Mouse (Mus musculus) midbrain, embryonic 15.5 days (tissue): ENCODE data around the gene Ankib1. TPM values are rescaled to one million over a fixed set of nuclear protein-coding genes. Genes with fewer than 3 reads are reported as not detected.
A peak's percentile ranks its signal among the peaks of the same experiment; 100 is the strongest.
"Not testable (repeated sequence)": the region's sequence is repeated elsewhere in the genome, so short reads cannot be mapped to it uniquely, and the experiment has no call there.

ENCODE experiments used
- ATAC-seq: fragments of 200-750 bp; cut with Nextera tagmentation; replicated peaks from 2 replicates; pipeline ENCODE4 v1.8.0; 2017; ENCODE audit warnings: moderate TSS enrichment
- H3K27ac ChIP-seq: fragments of 300-500 bp; sonication (generic); 2 replicates; pipeline ENCODE4 v1.5.1; 2015; ENCODE audit warnings: mild to moderate bottlenecking, inconsistent platforms
- H3K27me3 ChIP-seq: fragments of 300-500 bp; sonication (generic); replicated peaks from 2 replicates; pipeline ENCODE4 v1.6.1; 2015; ENCODE audit warnings: inconsistent platforms
- H3K36me3 ChIP-seq: fragments of 300-500 bp; sonication (generic); replicated peaks from 2 replicates; pipeline ENCODE4 v1.6.1; 2015; ENCODE audit warnings: inconsistent platforms
- H3K4me1 ChIP-seq: fragments of 300-500 bp; sonication (generic); 2 replicates; pipeline ENCODE4 v1.6.1; 2015; ENCODE audit warnings: inconsistent platforms
- H3K4me2 ChIP-seq: fragments of 300-500 bp; sonication (generic); 2 replicates; pipeline ENCODE4 v1.6.1; 2015; ENCODE audit warnings: inconsistent platforms, mild to moderate bottlenecking, moderate library complexity
- H3K4me3 ChIP-seq: fragments of 300-500 bp; sonication (generic); 2 replicates; pipeline ENCODE4 v1.5.1; 2015; ENCODE audit warnings: mild to moderate bottlenecking, inconsistent platforms
- H3K9ac ChIP-seq: fragments of 300-500 bp; sonication (generic); 2 replicates; pipeline ENCODE4 v1.6.1; 2015; ENCODE audit warnings: mild to moderate bottlenecking, inconsistent platforms
- H3K9me3 ChIP-seq: fragments of 300-500 bp; sonication (generic); 2 replicates; pipeline ENCODE4 v1.6.1; 2016; ENCODE audit warnings: inconsistent platforms
- WGBS: fragments of 180-500 bp; shearing (Covaris S2); methylation state at CpG from one replicate; pipeline ENCODE4 v1.1.7; 2015; ENCODE audit warnings: mixed read lengths; 5-methylcytosine and 5-hydroxymethylcytosine counted together
- polyA plus RNA-seq: library from polyadenylated mRNA; unstranded; fragments of >200 nt; fragmentation: Nextera tagmentation; extraction: Ambion mirVana; gene quantifications from 2 replicates; pipeline ENCODE4 v1.2.1, GENCODE M21; 2015

Ankib1 gene
- polyA plus RNA-seq, 1 experiment from 2014 or later = 19.7 TPM

- H3K9me3 ChIP-seq = no peaks in the 10 kb centered on the region
- no peak overlapping the region for H3K27ac ChIP-seq
- no peaks in the 10 kb centered on the region for H3K27me3 ChIP-seq
- H3K36me3 ChIP-seq = no peaks in the 10 kb centered on the region
- no peak overlapping the region for H3K4me3 ChIP-seq
- H3K4me1 ChIP-seq = no peaks in the 10 kb centered on the region
- H3K9ac ChIP-seq = no peak overlapping the region
- H3K4me2 ChIP-seq = no peak overlapping the region
- WGBS = 84% methylated on average over 4 of the region's 4 CpGs
- ATAC-seq = no peak
These were observed 15.2 kb downstream of the Ankib1 start for GRCm38 (mm10) chr5:3787548-3787947.

DNA sequence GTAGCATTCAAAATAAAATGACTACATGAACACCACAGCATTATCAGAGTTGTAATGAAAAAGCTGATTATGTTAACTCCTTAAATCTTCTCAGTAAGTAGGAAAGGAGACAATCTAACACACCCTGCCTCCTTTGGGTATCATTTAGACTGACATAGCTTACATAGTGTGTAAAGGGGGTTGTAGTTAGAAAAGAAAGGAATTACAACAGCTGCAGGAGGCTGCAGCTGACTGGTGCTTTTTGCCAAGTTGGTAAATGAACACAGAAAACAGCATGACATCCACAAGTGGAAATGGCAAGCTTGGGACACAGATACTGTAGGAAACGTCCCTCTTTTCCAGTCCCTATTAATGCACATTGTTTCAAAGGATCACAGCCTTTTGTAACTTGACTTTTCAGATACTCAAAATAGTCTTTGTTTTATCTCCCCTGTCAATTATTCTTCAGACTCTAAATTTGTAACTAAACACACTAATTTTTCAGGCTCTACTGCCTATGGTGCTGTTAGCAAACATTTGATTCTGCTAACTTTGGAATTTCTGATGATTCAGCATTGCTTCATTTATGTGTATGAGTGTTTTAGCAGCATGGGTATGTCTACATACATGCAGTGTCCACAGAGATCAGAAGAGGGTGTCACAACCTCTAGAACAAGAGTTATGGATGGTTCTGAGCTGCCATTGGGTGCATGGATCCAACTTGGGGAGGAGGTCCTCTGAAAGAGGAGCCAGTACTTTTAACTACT is 17.8 kb downstream of the Ankib1 start:
- Histone ChIP-seq H3K36me3 (no peaks in the 10 kb centered on the region), H3K4me1 (no peaks in the 10 kb centered on the region), H3K27me3 (no peaks in the 10 kb centered on the region), H3K4me2 (no peak overlapping the region), H3K9ac (no peak overlapping the region), H3K9me3 (no peaks in the 10 kb centered on the region), H3K27ac (no peak overlapping the region), H3K4me3 (no peak overlapping the region)
- ATAC-seq = no peak
- WGBS = 69% methylated on average over 1 of the region's 1 CpGs

DNA sequence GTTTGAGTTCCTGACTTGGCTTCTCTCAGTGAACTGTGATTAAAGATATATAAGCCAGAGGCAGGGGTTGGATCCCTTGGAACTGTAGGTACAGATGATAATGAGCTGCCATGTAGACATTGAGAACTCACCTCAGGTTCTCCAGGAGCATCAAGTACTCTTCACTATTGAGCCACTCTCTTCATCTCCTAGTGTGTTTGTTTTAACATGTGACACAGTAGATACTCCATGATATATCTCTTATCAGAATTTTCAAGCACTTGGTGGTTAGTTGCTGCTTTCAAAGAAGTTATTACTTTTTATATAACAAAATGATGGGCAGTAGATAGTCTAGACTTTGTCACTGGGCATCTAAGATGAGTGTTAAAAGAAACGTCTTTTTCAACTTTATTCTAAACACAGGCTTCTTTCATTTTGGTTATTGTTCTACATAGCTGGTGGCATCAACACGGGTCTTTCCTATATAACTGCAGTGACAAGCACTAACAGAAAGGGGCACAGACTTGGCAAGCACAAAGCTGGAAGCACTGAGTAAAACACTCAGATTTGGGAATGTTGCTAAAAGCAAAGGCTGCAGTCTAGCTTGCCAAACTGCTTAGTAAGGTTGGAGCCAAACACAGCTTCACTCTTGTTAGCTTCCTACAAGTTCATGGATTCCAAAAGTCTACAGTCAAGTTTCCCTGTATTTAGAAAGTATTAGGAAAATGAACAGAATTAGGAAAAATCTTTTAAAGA is 18.6 kb downstream of the Ankib1 start:
- Histone ChIP-seq H3K9ac (no peak overlapping the region), H3K4me2 (no peak overlapping the region), H3K4me3 (no peak overlapping the region), H3K4me1 (no peaks in the 10 kb centered on the region), H3K27ac (no peak overlapping the region), H3K27me3 (no peaks in the 10 kb centered on the region), H3K36me3 (no peaks in the 10 kb centered on the region), H3K9me3 (no peaks in the 10 kb centered on the region)
- ATAC-seq = no peak
- 88% methylated on average over 2 of the region's 2 CpGs for WGBS

DNA sequence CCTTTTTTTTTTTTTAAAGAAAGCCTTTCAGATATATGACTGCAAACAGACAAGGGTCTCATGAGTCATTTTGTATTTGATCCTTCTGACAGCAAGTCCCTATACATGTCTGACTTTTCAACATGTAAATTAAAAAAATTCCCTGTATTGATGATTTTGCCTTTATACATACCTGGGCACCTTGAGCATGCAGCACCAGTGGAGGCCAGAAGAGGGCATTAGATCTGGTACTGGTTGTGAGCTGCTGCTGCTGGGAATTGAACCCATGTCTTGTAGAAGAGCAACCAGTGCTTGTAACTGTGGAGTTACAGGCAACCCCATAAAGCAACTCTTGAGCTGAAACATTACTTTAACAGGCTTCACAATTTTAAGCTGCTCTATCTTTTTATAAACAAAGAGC is 20.1 kb downstream of the Ankib1 start:
- no peaks in the 10 kb centered on the region for H3K9me3 ChIP-seq
- H3K9ac ChIP-seq = no peak overlapping the region
- no peaks in the 10 kb centered on the region for H3K27me3 ChIP-seq
- H3K27ac ChIP-seq = no peak overlapping the region
- no peak overlapping the region for H3K4me2 ChIP-seq
- H3K4me3 ChIP-seq = no peak overlapping the region
- no peaks in the 10 kb centered on the region for H3K4me1 ChIP-seq
- ATAC-seq = no peak
- no peaks in the 10 kb centered on the region for H3K36me3 ChIP-seq

DNA sequence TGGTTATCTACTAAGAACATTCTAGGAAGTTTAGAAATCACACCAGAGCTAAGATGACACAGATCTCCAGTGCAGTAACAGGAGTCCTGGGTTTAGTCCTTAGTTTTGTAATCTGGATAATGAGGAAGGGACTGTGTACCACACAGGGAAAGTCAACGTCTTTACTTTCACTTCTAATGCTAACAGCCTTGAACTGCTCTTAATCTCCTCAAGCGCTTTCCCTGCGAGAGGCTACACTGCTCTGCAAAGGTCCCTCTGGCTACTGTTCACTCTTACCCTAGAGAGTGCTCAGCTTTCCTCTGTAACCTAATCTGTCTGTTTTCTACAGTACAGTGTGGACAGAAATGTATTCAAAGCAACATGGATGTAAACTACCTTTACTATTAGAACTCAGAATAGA is 30.7 kb downstream of the Ankib1 start:
- peak; percentile 45; the same call in 1 of the 2 replicates for ATAC-seq
- no peaks in the 10 kb centered on the region for H3K27me3 ChIP-seq
- WGBS = 34% methylated on average over 3 of the region's 3 CpGs
- H3K9ac ChIP-seq = no peak overlapping the region
- no peak overlapping the region for H3K4me3 ChIP-seq
- peak overlapping the region; percentile 21; the same call in 1 of the 2 replicates for H3K27ac ChIP-seq
- no peaks in the 10 kb centered on the region for H3K9me3 ChIP-seq
- no peak overlapping the region for H3K4me2 ChIP-seq
- H3K4me1 ChIP-seq = peaks cover 6% of the 10 kb centered on the region; the same call in 1 of the 2 replicates
- peaks cover 3% of the 10 kb centered on the region; the same call in 1 of the 2 replicates for H3K36me3 ChIP-seq

- ATAC-seq = peak; percentile 66
- Histone ChIP-seq H3K9me3 (no peaks in the 10 kb centered on the region), H3K4me3 (no peak overlapping the region), H3K4me1 (peaks cover 6% of the 10 kb centered on the region; the same call in 1 of the 2 replicates), H3K4me2 (no peak overlapping the region), H3K27ac (peak overlapping the region; percentile 21; the same call in 1 of the 2 replicates), H3K9ac (no peak overlapping the region), H3K36me3 (peaks cover 7% of the 10 kb centered on the region; the same call in 1 of the 2 replicates), H3K27me3 (no peaks in the 10 kb centered on the region)
- WGBS = 45% methylated on average over 3 of the region's 3 CpGs
These were observed 31.2 kb downstream of the Ankib1 start for GRCm38 (mm10) chr5:3771512-3771911.

GRCm38 (mm10) chr5:3750536-3750935 is 52.2 kb downstream of the Ankib1 start:
- H3K9ac ChIP-seq, H3K4me2 ChIP-seq, H3K36me3 ChIP-seq, H3K4me1 ChIP-seq, H3K9me3 ChIP-seq, H3K4me3 ChIP-seq, H3K27ac ChIP-seq, H3K27me3 ChIP-seq, ATAC-seq: not testable (repeated sequence)

GRCm38 (mm10) chr5:3732846-3733245 is 69.9 kb downstream of the Ankib1 start:
- not testable (repeated sequence) for H3K27ac ChIP-seq, H3K9ac ChIP-seq, H3K4me2 ChIP-seq, ATAC-seq, H3K9me3 ChIP-seq, H3K4me1 ChIP-seq, H3K36me3 ChIP-seq, H3K4me3 ChIP-seq, H3K27me3 ChIP-seq
- WGBS = 96% methylated on average over 24 of the region's 24 CpGs

GRCm38 (mm10) chr5:3728820-3729219 is 73.9 kb downstream of the Ankib1 start:
- H3K4me1 ChIP-seq = no peaks in the 10 kb centered on the region
- H3K36me3 ChIP-seq = peaks cover 10% of the 10 kb centered on the region; the same call in 1 of the 2 replicates
- no peaks in the 10 kb centered on the region for H3K27me3 ChIP-seq
- H3K27ac ChIP-seq = no peak overlapping the region
- H3K9me3 ChIP-seq = no peaks in the 10 kb centered on the region
- H3K9ac ChIP-seq = no peak overlapping the region
- WGBS = 81% methylated on average over 5 of the region's 5 CpGs
- ATAC-seq = no peak
- no peak overlapping the region for H3K4me3 ChIP-seq
- no peak overlapping the region for H3K4me2 ChIP-seq

DNA sequence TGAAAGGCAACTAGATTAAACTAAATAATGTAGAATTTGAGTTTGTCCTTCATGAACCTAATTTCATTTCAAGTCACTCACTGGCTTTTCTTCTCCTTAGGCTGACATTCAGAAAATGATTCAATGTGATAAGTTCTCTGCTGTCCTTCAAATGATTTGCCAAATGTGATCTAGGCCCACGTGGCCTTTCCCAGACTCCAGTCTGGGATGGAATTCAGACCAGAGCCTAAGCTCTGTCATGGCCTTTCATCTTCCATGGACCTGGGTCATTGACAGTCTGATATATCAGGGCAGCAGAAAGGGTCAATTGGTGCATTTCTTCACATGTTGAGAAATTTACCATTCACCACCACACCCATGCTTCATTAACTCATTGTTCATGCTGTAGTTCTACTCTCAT is 77.2 kb downstream of the Ankib1 start:
- 89% methylated on average over 1 of the region's 1 CpGs for WGBS
- no peak for ATAC-seq
- no peaks in the 10 kb centered on the region for H3K4me1 ChIP-seq
- no peak overlapping the region for H3K9ac ChIP-seq
- H3K27ac ChIP-seq = no peak overlapping the region
- no peak overlapping the region for H3K4me3 ChIP-seq
- H3K27me3 ChIP-seq = no peaks in the 10 kb centered on the region
- no peak overlapping the region for H3K4me2 ChIP-seq
- H3K9me3 ChIP-seq = no peaks in the 10 kb centered on the region
- H3K36me3 ChIP-seq = peaks cover 16% of the 10 kb centered on the region

DNA sequence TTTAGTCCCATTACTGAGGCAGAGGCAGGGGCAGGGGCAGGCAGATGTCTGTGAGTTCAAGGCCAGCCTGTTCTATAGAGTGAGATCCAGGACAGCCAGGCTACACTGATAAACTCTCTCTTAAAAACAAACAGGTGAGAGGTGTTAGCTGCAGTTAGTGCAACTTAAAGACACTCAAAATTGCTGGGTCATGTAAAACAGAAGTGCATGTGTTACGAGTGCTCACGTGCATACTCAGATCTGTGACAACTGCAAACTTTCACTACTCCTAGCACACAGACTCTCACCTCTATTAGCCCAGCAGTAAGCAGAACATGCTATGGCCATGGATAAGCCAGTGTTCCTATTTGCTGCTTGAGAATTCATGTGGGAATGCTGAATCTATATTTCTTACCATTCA is 79.3 kb downstream of the Ankib1 start:
- 95% methylated on average over 2 of the region's 2 CpGs for WGBS
- no peaks in the 10 kb centered on the region for H3K9me3 ChIP-seq
- no peaks in the 10 kb centered on the region for H3K4me1 ChIP-seq
- no peak overlapping the region for H3K4me3 ChIP-seq
- no peak overlapping the region for H3K27ac ChIP-seq
- H3K36me3 ChIP-seq = peaks cover 27% of the 10 kb centered on the region
- no peak for ATAC-seq
- H3K4me2 ChIP-seq = no peak overlapping the region
- H3K27me3 ChIP-seq = no peaks in the 10 kb centered on the region
- no peak overlapping the region for H3K9ac ChIP-seq

GRCm38 (mm10) chr5:3722873-3723272 is 79.9 kb downstream of the Ankib1 start:
- no peaks in the 10 kb centered on the region for H3K27me3 ChIP-seq
- no peak overlapping the region for H3K4me3 ChIP-seq
- H3K36me3 ChIP-seq = peaks cover 27% of the 10 kb centered on the region
- no peaks in the 10 kb centered on the region for H3K9me3 ChIP-seq
- H3K27ac ChIP-seq = no peak overlapping the region
- ATAC-seq = no peak
- no peak overlapping the region for H3K4me2 ChIP-seq
- H3K9ac ChIP-seq = no peak overlapping the region
- 94% methylated on average over 2 of the region's 2 CpGs for WGBS
- no peaks in the 10 kb centered on the region for H3K4me1 ChIP-seq

- H3K4me3 ChIP-seq = no peak overlapping the region
- no peak overlapping the region for H3K4me2 ChIP-seq
- H3K4me1 ChIP-seq = no peaks in the 10 kb centered on the region
- WGBS = 92% methylated on average over 4 of the region's 4 CpGs
- ATAC-seq = no peak
- no peak overlapping the region for H3K9ac ChIP-seq
- peaks cover 19% of the 10 kb centered on the region for H3K36me3 ChIP-seq
- no peaks in the 10 kb centered on the region for H3K9me3 ChIP-seq
- no peaks in the 10 kb centered on the region for H3K27me3 ChIP-seq
- no peak overlapping the region for H3K27ac ChIP-seq
These were observed 83.4 kb downstream of the Ankib1 start for GRCm38 (mm10) chr5:3719371-3719770.
